Mouse (Mus musculus) forebrain, embryonic 15.5 days (tissue): Measurements from ENCODE around the gene Pla2g12b. TPM values are rescaled to one million over a fixed set of nuclear protein-coding genes. Genes with fewer than 3 reads are reported as not detected.
"Not testable (repeated sequence)": the region's sequence is repeated elsewhere in the genome, so short reads cannot be mapped to it uniquely, and the experiment has no call there.

ENCODE experiments used
- ATAC-seq: fragments of 200-750 bp; cut with Nextera tagmentation; replicated peaks from 2 replicates; pipeline ENCODE4 v1.8.0; 2017; ENCODE audit warnings: mild to moderate bottlenecking, moderate TSS enrichment, moderate library complexity
- H3K27ac ChIP-seq: fragments of 300-500 bp; sonication (generic); replicated peaks from 2 replicates; pipeline ENCODE4 v1.5.1; 2015; ENCODE audit warnings: mild to moderate bottlenecking, inconsistent platforms
- H3K27me3 ChIP-seq: fragments of 300-500 bp; sonication (generic); 2 replicates; pipeline ENCODE4 v1.6.1; 2015; ENCODE audit warnings: inconsistent platforms
- H3K36me3 ChIP-seq: fragments of 300-500 bp; sonication (generic); 2 replicates; pipeline ENCODE4 v1.6.1; 2015; ENCODE audit warnings: mild to moderate bottlenecking, inconsistent platforms
- H3K4me1 ChIP-seq: fragments of 300-500 bp; sonication (generic); 2 replicates; pipeline ENCODE4 v1.6.1; 2015; ENCODE audit warnings: inconsistent platforms
- H3K4me2 ChIP-seq: fragments of 300-500 bp; sonication (generic); replicated peaks from 2 replicates; pipeline ENCODE4 v1.6.1; 2015; ENCODE audit warnings: mild to moderate bottlenecking, inconsistent platforms
- H3K4me3 ChIP-seq: fragments of 300-500 bp; sonication (generic); 2 replicates; pipeline ENCODE4 v1.5.1; 2015; ENCODE audit warnings: mild to moderate bottlenecking, inconsistent platforms
- H3K9ac ChIP-seq: fragments of 300-500 bp; sonication (generic); replicated peaks from 2 replicates; pipeline ENCODE4 v1.6.1; 2015; ENCODE audit warnings: mild to moderate bottlenecking, inconsistent platforms
- H3K9me3 ChIP-seq: fragments of 300-500 bp; sonication (generic); 2 replicates; pipeline ENCODE4 v1.6.1; 2016; ENCODE audit warnings: inconsistent platforms
- WGBS: fragments of 180-500 bp; shearing (Covaris S2); methylation state at CpG from one replicate; pipeline ENCODE4 v1.1.7; 2015; ENCODE audit warnings: mixed read lengths; 5-methylcytosine and 5-hydroxymethylcytosine counted together
- polyA plus RNA-seq: library from polyadenylated mRNA; unstranded; fragments of >200 nt; fragmentation: Nextera tagmentation; extraction: Ambion mirVana; gene quantifications from 2 replicates; pipeline ENCODE4 v1.2.1, GENCODE M21; 2015

Pla2g12b gene
- polyA plus RNA-seq, 1 experiment from 2014 or later = not detected

DNA sequence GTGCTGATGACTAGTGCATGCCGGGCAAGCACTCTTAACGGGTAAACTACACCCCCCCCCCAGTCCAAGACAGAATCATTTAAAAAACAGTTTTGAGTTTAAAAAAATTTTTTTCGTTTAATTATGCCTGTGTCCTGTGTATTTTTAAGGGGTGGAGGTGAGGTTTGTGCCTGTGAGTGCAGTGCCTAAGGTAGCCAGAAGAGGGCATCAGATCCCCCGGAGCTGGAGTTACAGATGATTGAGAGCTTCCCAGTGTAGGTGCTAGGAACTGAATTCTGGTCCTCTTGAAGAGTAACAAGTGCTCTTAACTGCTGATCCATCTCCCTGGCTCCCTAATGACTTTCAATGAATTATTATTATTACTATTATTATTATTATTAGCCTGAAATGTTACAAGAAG, 24.7 kb upstream of the Pla2g12b start:
- 93% methylated on average over 4 of the region's 4 CpGs for WGBS
- Histone ChIP-seq H3K4me3 (no peak overlapping the region), H3K36me3 (peaks cover 3% of the 10 kb centered on the region; the same call in 1 of the 2 replicates), H3K9me3 (no peaks in the 10 kb centered on the region), H3K9ac (no peak overlapping the region), H3K4me2 (no peak overlapping the region), H3K27me3 (no peaks in the 10 kb centered on the region), H3K4me1 (no peaks in the 10 kb centered on the region), H3K27ac (no peak overlapping the region)
- no peak for ATAC-seq

GRCm38 (mm10) chr10:59379927-59380326, 23.5 kb upstream of the Pla2g12b start:
- Histone ChIP-seq H3K4me3 (no peak overlapping the region), H3K27me3 (no peaks in the 10 kb centered on the region), H3K4me2 (no peak overlapping the region), H3K4me1 (no peaks in the 10 kb centered on the region), H3K9me3 (no peaks in the 10 kb centered on the region), H3K36me3 (no peaks in the 10 kb centered on the region), H3K27ac (no peak overlapping the region), H3K9ac (no peak overlapping the region)
- no peak for ATAC-seq
- 64% methylated on average over 3 of the region's 3 CpGs for WGBS

GRCm38 (mm10) chr10:59380411-59380821, 23.0 kb upstream of the Pla2g12b start:
- ATAC-seq = 0 out of 2 replicates have a peak, but pooled peaks have one; percentile 29
- no peaks in the 10 kb centered on the region for H3K36me3 ChIP-seq
- no peak overlapping the region for H3K9ac ChIP-seq
- H3K27ac ChIP-seq = no peak overlapping the region
- WGBS = 73% methylated on average over 2 of the region's 2 CpGs
- no peak overlapping the region for H3K4me3 ChIP-seq
- H3K4me2 ChIP-seq = no peak overlapping the region
- H3K27me3 ChIP-seq = no peaks in the 10 kb centered on the region
- no peaks in the 10 kb centered on the region for H3K4me1 ChIP-seq
- H3K9me3 ChIP-seq = no peaks in the 10 kb centered on the region

- WGBS = 84% methylated on average over 7 of the region's 10 CpGs
- H3K27me3 ChIP-seq, H3K4me1 ChIP-seq, H3K4me2 ChIP-seq, ATAC-seq, H3K9me3 ChIP-seq, H3K36me3 ChIP-seq, H3K4me3 ChIP-seq, H3K9ac ChIP-seq, H3K27ac ChIP-seq: not testable (repeated sequence)
Observed at GRCm38 (mm10) chr10:59381563-59381962, 21.9 kb upstream of the Pla2g12b start.

GRCm38 (mm10) chr10:59386951-59387350, 16.5 kb upstream of the Pla2g12b start:
- Histone ChIP-seq H3K36me3 (no peaks in the 10 kb centered on the region), H3K4me3 (no peak overlapping the region), H3K9me3 (no peaks in the 10 kb centered on the region), H3K4me2 (no peak overlapping the region), H3K27me3 (no peaks in the 10 kb centered on the region), H3K9ac (no peak overlapping the region), H3K4me1 (no peaks in the 10 kb centered on the region), H3K27ac (peak overlapping the region; percentile 52; the same call in 1 of the 2 replicates)
- ATAC-seq = peak; percentile 91
- 52% methylated on average over 8 of the region's 8 CpGs for WGBS

- Histone ChIP-seq H3K36me3 (no peaks in the 10 kb centered on the region), H3K4me2 (no peak overlapping the region), H3K27ac (no peak overlapping the region), H3K4me3 (no peak overlapping the region), H3K27me3 (no peaks in the 10 kb centered on the region), H3K9me3 (no peaks in the 10 kb centered on the region), H3K4me1 (no peaks in the 10 kb centered on the region), H3K9ac (no peak overlapping the region)
- WGBS = 96% methylated on average over 3 of the region's 3 CpGs
- ATAC-seq = no peak
Observed at GRCm38 (mm10) chr10:59389652-59390051, 13.8 kb upstream of the Pla2g12b start.

- WGBS = 78% methylated on average over 4 of the region's 4 CpGs
- no peaks in the 10 kb centered on the region for H3K4me1 ChIP-seq
- no peak overlapping the region for H3K4me3 ChIP-seq
- no peaks in the 10 kb centered on the region for H3K27me3 ChIP-seq
- no peak overlapping the region for H3K9ac ChIP-seq
- no peaks in the 10 kb centered on the region for H3K36me3 ChIP-seq
- H3K9me3 ChIP-seq = no peaks in the 10 kb centered on the region
- no peak overlapping the region for H3K27ac ChIP-seq
- no peak for ATAC-seq
- H3K4me2 ChIP-seq = no peak overlapping the region
Observed at GRCm38 (mm10) chr10:59391907-59392306, 11.6 kb upstream of the Pla2g12b start.

GRCm38 (mm10) chr10:59395461-59395860, 8.0 kb upstream of the Pla2g12b start, which contains the start of gene Gm10273:
Gm10273 (plus strand) TSS chr10:59395632.
- not testable (repeated sequence) for ATAC-seq, H3K4me3 ChIP-seq, H3K9ac ChIP-seq, H3K4me1 ChIP-seq, H3K27ac ChIP-seq, H3K27me3 ChIP-seq, H3K9me3 ChIP-seq, H3K36me3 ChIP-seq, H3K4me2 ChIP-seq
- 93% methylated on average over 13 of the region's 25 CpGs for WGBS

DNA sequence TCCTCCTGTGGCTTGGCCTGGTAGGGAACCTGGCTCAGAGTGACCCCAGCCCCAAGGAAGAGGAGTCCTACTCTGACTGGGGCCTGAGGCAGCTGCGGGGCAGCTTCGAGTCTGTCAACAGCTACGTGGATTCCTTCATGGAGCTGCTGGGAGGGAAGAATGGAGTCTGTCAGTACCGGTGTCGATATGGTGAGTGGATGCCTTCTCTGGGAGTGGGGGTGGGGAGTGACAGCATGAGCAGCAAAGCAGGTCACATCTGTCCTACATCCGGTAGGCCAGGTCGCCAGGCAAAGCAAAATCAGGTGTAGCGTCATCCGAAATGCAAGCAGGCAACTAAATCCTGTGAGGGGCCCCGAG, 311 bp downstream of the Pla2g12b start:
- ATAC-seq = no peak
- Histone ChIP-seq H3K27ac (no peak overlapping the region), H3K9me3 (no peaks in the 10 kb centered on the region), H3K4me1 (no peaks in the 10 kb centered on the region), H3K27me3 (no peaks in the 10 kb centered on the region), H3K4me3 (no peak overlapping the region), H3K36me3 (no peaks in the 10 kb centered on the region), H3K4me2 (no peak overlapping the region), H3K9ac (no peak overlapping the region)
- WGBS = 81% methylated on average over 10 of the region's 10 CpGs

DNA sequence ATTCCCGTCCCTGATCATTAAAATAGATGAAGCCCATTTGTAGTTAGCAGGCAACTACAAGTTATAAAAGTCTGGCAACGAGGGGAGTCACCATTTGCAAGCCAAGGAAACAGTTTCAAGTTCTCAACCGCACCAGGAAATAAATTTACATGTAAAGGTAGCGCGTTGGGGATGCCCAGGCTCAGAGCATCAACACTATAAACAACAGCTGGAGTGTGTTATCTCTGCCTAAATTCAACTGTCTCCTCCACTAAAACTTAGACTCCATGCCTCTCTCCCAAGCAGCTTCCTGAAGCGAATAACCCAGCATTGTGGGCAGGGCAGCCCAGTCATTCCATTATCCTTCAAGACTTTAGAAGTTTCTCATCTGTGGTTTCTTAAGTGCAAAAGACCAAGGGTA, 5.0 kb downstream of the Pla2g12b start:
- no peak for ATAC-seq
- 71% methylated on average over 6 of the region's 6 CpGs for WGBS
- Histone ChIP-seq H3K9ac (no peak overlapping the region), H3K36me3 (no peaks in the 10 kb centered on the region), H3K4me1 (no peaks in the 10 kb centered on the region), H3K4me2 (no peak overlapping the region), H3K9me3 (no peaks in the 10 kb centered on the region), H3K4me3 (no peak overlapping the region), H3K27me3 (no peaks in the 10 kb centered on the region), H3K27ac (no peak overlapping the region)

DNA sequence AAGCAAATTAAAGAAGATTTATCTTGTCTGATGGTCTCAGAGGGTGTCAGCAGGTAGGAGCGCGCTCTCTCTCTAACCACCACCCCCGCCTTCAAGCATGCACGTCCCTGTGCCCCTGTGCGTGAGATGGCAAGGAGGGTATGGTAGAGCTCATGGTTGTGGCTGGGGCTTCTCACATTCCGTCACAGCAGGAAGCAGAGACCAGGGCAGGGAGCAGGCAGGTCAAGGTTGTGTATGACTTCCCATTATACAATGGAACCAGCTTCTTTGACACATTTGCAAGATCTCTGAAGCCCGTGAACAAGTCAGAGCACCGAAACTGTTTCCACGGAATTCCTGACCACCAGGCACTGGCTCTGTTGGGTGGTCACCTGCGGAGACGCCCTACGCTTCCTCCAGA, 6.8 kb downstream of the Pla2g12b start:
- H3K4me2 ChIP-seq = no peak overlapping the region
- H3K4me1 ChIP-seq = no peaks in the 10 kb centered on the region
- H3K9ac ChIP-seq = no peak overlapping the region
- no peak for ATAC-seq
- no peak overlapping the region for H3K4me3 ChIP-seq
- WGBS = 86% methylated on average over 12 of the region's 12 CpGs
- no peaks in the 10 kb centered on the region for H3K36me3 ChIP-seq
- no peaks in the 10 kb centered on the region for H3K27me3 ChIP-seq
- no peaks in the 10 kb centered on the region for H3K9me3 ChIP-seq
- H3K27ac ChIP-seq = no peak overlapping the region

GRCm38 (mm10) chr10:59413711-59414110, 10.3 kb downstream of the Pla2g12b start:
- Histone ChIP-seq H3K4me2 (no peak overlapping the region), H3K4me1 (no peaks in the 10 kb centered on the region), H3K27me3 (no peaks in the 10 kb centered on the region), H3K27ac (no peak overlapping the region), H3K36me3 (no peaks in the 10 kb centered on the region), H3K9ac (no peak overlapping the region), H3K4me3 (no peak overlapping the region), H3K9me3 (no peaks in the 10 kb centered on the region)
- no peak for ATAC-seq
- 91% methylated on average over 4 of the region's 4 CpGs for WGBS

GRCm38 (mm10) chr10:59416623-59417022, 13.2 kb downstream of the Pla2g12b start:
- no peaks in the 10 kb centered on the region for H3K9me3 ChIP-seq
- no peaks in the 10 kb centered on the region for H3K27me3 ChIP-seq
- H3K9ac ChIP-seq = no peak overlapping the region
- H3K36me3 ChIP-seq = no peaks in the 10 kb centered on the region
- no peak overlapping the region for H3K4me2 ChIP-seq
- no peaks in the 10 kb centered on the region for H3K4me1 ChIP-seq
- no peak for ATAC-seq
- no peak overlapping the region for H3K27ac ChIP-seq
- WGBS = 85% methylated on average over 3 of the region's 3 CpGs
- no peak overlapping the region for H3K4me3 ChIP-seq
